Mouse (Mus musculus): ENCODE measurements at regions not wholly inside any gene's neighbourhood (a gene's known extent, or its start where the extent isn't known, plus 50 kb on each side); places are given as distances from the start of the nearest gene placed in this dataset.

DNA sequence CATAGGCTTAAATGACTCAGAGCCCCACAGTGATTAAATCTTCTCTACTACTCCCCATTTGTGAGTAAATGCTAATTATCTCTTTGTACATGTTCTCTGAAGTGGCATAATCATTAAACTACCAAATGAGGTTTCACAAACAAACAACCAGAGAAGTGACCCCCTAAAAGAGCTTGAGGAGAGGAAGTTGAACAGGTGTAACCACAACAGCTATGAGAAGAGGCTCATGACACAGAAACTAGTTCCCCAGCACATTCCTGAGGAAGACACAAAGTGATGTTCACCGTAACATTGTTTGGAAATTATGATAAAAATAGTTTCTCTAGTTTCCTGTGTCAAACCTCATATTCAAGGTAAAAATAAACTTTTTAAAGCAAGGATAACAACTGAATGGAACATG is 188.4 kb downstream of the Inhba start:
- no peak for TF ChIP-seq CTCF (IDR thresholded peaks at IDR 0.05; ENCODE audit: low read depth)
- no peak for TF ChIP-seq EP300 (IDR thresholded peaks at IDR 0.05; ENCODE audit: low read depth)
